Mouse (Mus musculus) cerebellum, postnatal 4 days (tissue): Measurements from ENCODE around the gene Nfkbie.

ENCODE experiments used
- DNase-seq, 2 experiments: peaks; one replicate each; pipeline ENCODE4 v3.0.0; 2022; ENCODE audit warnings: low spot score in 2 of 2, mixed read lengths in 1 of 2

Gene Nfkbie

GRCm38 (mm10) chr17:45555452-45556106 is at the start of gene Nfkbie:
TSS of gene Nfkbie (plus strand) at chr17:45555703.
- peak; percentile 82 to 92 for DNase-seq

- no peak for DNase-seq
These were observed 49.5 kb upstream of the Nfkbie start for GRCm38 (mm10) chr17:45505941-45506465.

GRCm38 (mm10) chr17:45506700-45507189 is 48.8 kb upstream of the Nfkbie start, which contains the start of gene Aars2:
TSS of gene Aars2 (plus strand) at chr17:45506841.
- DNase-seq = peak; percentile 93 to 94

GRCm38 (mm10) chr17:45510871-45511270 is 44.6 kb upstream of the Nfkbie start:
- DNase-seq = no peak

- no peak for DNase-seq
These were observed 43.7 kb upstream of the Nfkbie start for GRCm38 (mm10) chr17:45511757-45512156.

GRCm38 (mm10) chr17:45515204-45515726 is 40.2 kb upstream of the Nfkbie start:
- no peak for DNase-seq

- no peak for DNase-seq
These were observed 39.7 kb upstream of the Nfkbie start for GRCm38 (mm10) chr17:45515806-45516205.

- peak; percentile 75 to 93 for DNase-seq
These were observed 39.0 kb upstream of the Nfkbie start for GRCm38 (mm10) chr17:45516488-45516887.

- no peak for DNase-seq
These were observed 38.4 kb upstream of the Nfkbie start for GRCm38 (mm10) chr17:45517135-45517534.

GRCm38 (mm10) chr17:45517549-45518215 is 37.8 kb upstream of the Nfkbie start:
- DNase-seq = no peak

- peak in 1 of 2 experiments; percentile 67 for DNase-seq
These were observed 36.6 kb upstream of the Nfkbie start for GRCm38 (mm10) chr17:45518766-45519475.

- DNase-seq = no peak
These were observed 35.4 kb upstream of the Nfkbie start for GRCm38 (mm10) chr17:45520136-45520535.

- peak in 1 of 2 experiments; percentile 55 for DNase-seq
These were observed 32.2 kb upstream of the Nfkbie start, which contains the start of gene Tcte1 for GRCm38 (mm10) chr17:45523263-45523662. TSS of gene Tcte1 (plus strand) at chr17:45523434.

- DNase-seq = peak in 1 of 2 experiments; percentile 78
These were observed 30.5 kb upstream of the Nfkbie start for GRCm38 (mm10) chr17:45524961-45525360.

- no peak for DNase-seq
These were observed 28.9 kb upstream of the Nfkbie start for GRCm38 (mm10) chr17:45526571-45526970.

GRCm38 (mm10) chr17:45530346-45530782 is 25.1 kb upstream of the Nfkbie start:
- DNase-seq = peak in 1 of 2 experiments; percentile 89

GRCm38 (mm10) chr17:45532896-45533295 is 22.6 kb upstream of the Nfkbie start:
- no peak for DNase-seq

- DNase-seq = no peak
These were observed 19.2 kb upstream of the Nfkbie start for GRCm38 (mm10) chr17:45536264-45536663.

- no peak for DNase-seq
These were observed 17.1 kb upstream of the Nfkbie start for GRCm38 (mm10) chr17:45538394-45538793.

GRCm38 (mm10) chr17:45539664-45540063 is 15.8 kb upstream of the Nfkbie start:
- DNase-seq = no peak

- no peak for DNase-seq
These were observed 13.4 kb upstream of the Nfkbie start for GRCm38 (mm10) chr17:45542129-45542528.

- no peak for DNase-seq
These were observed 12.8 kb upstream of the Nfkbie start for GRCm38 (mm10) chr17:45542705-45543104.
